Mouse (Mus musculus) stomach, postnatal 0 days (tissue): ENCODE data around the gene Prkcg. TPM values are rescaled to one million over a fixed set of nuclear protein-coding genes. Genes with fewer than 3 reads are reported as not detected.
"Not testable (repeated sequence)": the region's sequence is repeated elsewhere in the genome, so short reads cannot be mapped to it uniquely, and the experiment has no call there.

Experiments
- ATAC-seq: fragments of 200-750 bp; cut with Nextera tagmentation; 2 replicates; pipeline ENCODE4 v1.8.0; 2017; ENCODE audit not compliant: low FRiP score, low TSS enrichment
- DNase-seq: peaks from one replicate; pipeline ENCODE4 v3.0.0-alpha.2; 2016; ENCODE audit warnings: low spot score
- H3K27ac ChIP-seq: fragments of 300-500 bp; sonication (generic); replicated peaks from 2 replicates; pipeline ENCODE4 v1.5.1; 2014; ENCODE audit warnings: mild to moderate bottlenecking, control low read depth
- H3K27me3 ChIP-seq: fragments of 300-500 bp; sonication (generic); 2 replicates; pipeline ENCODE4 v1.6.1; 2014; ENCODE audit warnings: low read length; ENCODE audit not compliant: control insufficient read depth, insufficient read depth
- H3K36me3 ChIP-seq: fragments of 300-500 bp; sonication (generic); 2 replicates; pipeline ENCODE4 v1.6.1; 2014; ENCODE audit warnings: low read length, mixed read lengths; ENCODE audit not compliant: control insufficient read depth, insufficient read depth
- H3K4me1 ChIP-seq: fragments of 300-500 bp; sonication (generic); replicated peaks from 2 replicates; pipeline ENCODE4 v1.6.1; 2014; ENCODE audit warnings: antibody characterized with exemption; ENCODE audit not compliant: control insufficient read depth, insufficient read depth
- H3K4me2 ChIP-seq: fragments of 300-500 bp; sonication (generic); replicated peaks from 2 replicates; pipeline ENCODE4 v1.6.1; 2014; ENCODE audit warnings: low read depth, mild to moderate bottlenecking, control low read depth, moderate library complexity
- H3K4me3 ChIP-seq: fragments of 300-500 bp; sonication (generic); 2 replicates; pipeline ENCODE4 v1.5.1; 2014; ENCODE audit warnings: low read depth, low read length, control low read depth
- H3K9ac ChIP-seq: fragments of 300-500 bp; sonication (generic); 2 replicates; pipeline ENCODE4 v1.6.1; 2014; ENCODE audit warnings: mild to moderate bottlenecking, low read length, control low read depth, mixed read lengths
- H3K9me3 ChIP-seq: fragments of 300-500 bp; sonication (generic); 2 replicates; pipeline ENCODE4 v1.6.1; 2016; ENCODE audit warnings: low read length; ENCODE audit not compliant: control insufficient read depth
- CTCF ChIP-seq: IDR thresholded peaks from 2 replicates; pipeline ENCODE4 v1.5.1; 2016; ENCODE audit warnings: antibody characterized with exemption, low read depth, mild to moderate bottlenecking, moderate library complexity
- EP300 ChIP-seq: optimal IDR thresholded peaks from 2 replicates; pipeline ENCODE3; 2016; ENCODE audit warnings: antibody characterized with exemption
- WGBS: fragments of 180-500 bp; shearing (Covaris S2); extraction: QIAGEN DNeasy Blood & Tissue Kit; methylation state at CpG from one replicate; pipeline ENCODE4 v1.1.7; 2014; 5-methylcytosine and 5-hydroxymethylcytosine counted together
- polyA plus RNA-seq: library from polyadenylated mRNA; unstranded; fragments of >200 nt; fragmentation: Nextera tagmentation; extraction: Ambion mirVana; gene quantifications from 2 replicates; pipeline ENCODE4 v1.2.1, GENCODE M21; 2015

Prkcg gene
- polyA plus RNA-seq, 1 experiment from 2014 or later: 0.24 TPM

- Histone ChIP-seq H3K4me1 (no peaks in the 10 kb centered on the region; the same call in 1 of the 2 replicates), H3K4me3 (peak overlapping the region; percentile 65), H3K27ac (peak overlapping the region; percentile 96), H3K36me3 (no peaks in the 10 kb centered on the region), H3K9ac (peak overlapping the region; percentile 75), H3K4me2 (peak overlapping the region; percentile 71), H3K9me3 (no peaks in the 10 kb centered on the region), H3K27me3 (no peaks in the 10 kb centered on the region)
- ATAC-seq (peak; percentile 18), DNase-seq (peak; percentile 62)
- TF ChIP-seq EP300 (no peak), CTCF (no peak)
- 7% methylated on average over 6 of the region's 6 CpGs for WGBS
Observed at GRCm38 (mm10) chr7:3291197-3291596, 2.2 kb downstream of the Prkcg start.

- peak overlapping the region; percentile 75; the same call in 1 of the 2 replicates for H3K9ac ChIP-seq
- peak overlapping the region; percentile 65 for H3K4me3 ChIP-seq
- no peaks in the 10 kb centered on the region for H3K9me3 ChIP-seq
- no peak for TF ChIP-seq EP300
- no peak for TF ChIP-seq CTCF
- H3K36me3 ChIP-seq: peaks cover 3% of the 10 kb centered on the region; the same call in 1 of the 2 replicates
- no peaks in the 10 kb centered on the region for H3K27me3 ChIP-seq
- H3K27ac ChIP-seq: peak overlapping the region; percentile 96
- no peaks in the 10 kb centered on the region; the same call in 1 of the 2 replicates for H3K4me1 ChIP-seq
- WGBS: 50% methylated on average over 3 of the region's 3 CpGs
- H3K4me2 ChIP-seq: peak overlapping the region; percentile 71
- DNase-seq: no peak
- no peak for ATAC-seq
Observed at GRCm38 (mm10) chr7:3291764-3292163, 2.8 kb downstream of the Prkcg start.

GRCm38 (mm10) chr7:3292271-3292670, 3.3 kb downstream of the Prkcg start:
- Histone ChIP-seq H3K9ac (peak overlapping the region; percentile 31; the same call in 1 of the 2 replicates), H3K4me3 (peak overlapping the region; percentile 65), H3K4me2 (peak overlapping the region; percentile 71), H3K27ac (peak overlapping the region; percentile 96)
- not testable (repeated sequence) for H3K27me3 ChIP-seq, H3K9me3 ChIP-seq, H3K36me3 ChIP-seq, H3K4me1 ChIP-seq, DNase-seq, ATAC-seq
- WGBS: 42% methylated on average over 10 of the region's 12 CpGs

- Histone ChIP-seq H3K9me3 (no peaks in the 10 kb centered on the region), H3K4me2 (peak overlapping the region; percentile 71), H3K36me3 (peaks cover 12% of the 10 kb centered on the region), H3K9ac (peak overlapping the region; percentile 55), H3K4me1 (no peaks in the 10 kb centered on the region; the same call in 1 of the 2 replicates), H3K4me3 (peak overlapping the region; percentile 65), H3K27ac (peak overlapping the region; percentile 96), H3K27me3 (no peaks in the 10 kb centered on the region)
- TF ChIP-seq CTCF: peak; percentile 58
- peak; percentile 39 for TF ChIP-seq EP300
- ATAC-seq: peak; percentile 90
- peak; percentile 97 for DNase-seq
- WGBS: under 1% methylated on average over 13 of the region's 14 CpGs
Observed at GRCm38 (mm10) chr7:3292791-3293190, 3.8 kb downstream of the Prkcg start.

- Histone ChIP-seq H3K4me1 (no peaks in the 10 kb centered on the region), H3K9me3 (no peaks in the 10 kb centered on the region), H3K9ac (no peak overlapping the region), H3K27ac (no peak overlapping the region), H3K36me3 (peaks cover 22% of the 10 kb centered on the region), H3K4me3 (no peak overlapping the region), H3K27me3 (no peaks in the 10 kb centered on the region), H3K4me2 (0 out of 2 replicates have a peak overlapping the region, but pooled peaks have one; percentile 18)
- no peak for ATAC-seq
- no peak for TF ChIP-seq CTCF
- TF ChIP-seq EP300: no peak
- no peak for DNase-seq
- WGBS: 76% methylated on average over 1 of the region's 1 CpGs
Observed at GRCm38 (mm10) chr7:3294794-3295193, 5.8 kb downstream of the Prkcg start.

GRCm38 (mm10) chr7:3295321-3296110, 6.5 kb downstream of the Prkcg start:
- H3K9ac ChIP-seq: no peak overlapping the region
- WGBS: 52% methylated on average over 5 of the region's 5 CpGs
- no peaks in the 10 kb centered on the region for H3K9me3 ChIP-seq
- no peak overlapping the region for H3K4me3 ChIP-seq
- no peak for DNase-seq
- ATAC-seq: no peak
- no peaks in the 10 kb centered on the region for H3K4me1 ChIP-seq
- H3K27me3 ChIP-seq: no peaks in the 10 kb centered on the region
- H3K27ac ChIP-seq: peak overlapping the region; percentile 5; the same call in 1 of the 2 replicates
- peaks cover 24% of the 10 kb centered on the region for H3K36me3 ChIP-seq
- TF ChIP-seq CTCF (no peak), EP300 (no peak)
- 0 out of 2 replicates have a peak overlapping the region, but pooled peaks have one; percentile 18 for H3K4me2 ChIP-seq
